Mouse (Mus musculus): ENCODE measurements around the gene Rpp30.

The Rpp30 gene

GRCm38 (mm10) chr19:36129213-36129612, 45.7 kb downstream of the Rpp30 start:
- peak; percentile 40 for DNase-seq

GRCm38 (mm10) chr19:36129643-36130042, 46.1 kb downstream of the Rpp30 start:
- DNase-seq = no peak

- DNase-seq = no peak
Observed at GRCm38 (mm10) chr19:36130181-36130580, 46.7 kb downstream of the Rpp30 start.

GRCm38 (mm10) chr19:36131990-36132389, 48.5 kb downstream of the Rpp30 start:
- DNase-seq = no peak

- DNase-seq = no peak
Observed at GRCm38 (mm10) chr19:36133064-36133463, 49.5 kb downstream of the Rpp30 start.

- DNase-seq = no peak
Observed at GRCm38 (mm10) chr19:36133731-36134130, 50.2 kb downstream of the Rpp30 start.

GRCm38 (mm10) chr19:36143571-36143970, 60.1 kb downstream of the Rpp30 start:
- DNase-seq = no peak

GRCm38 (mm10) chr19:36148578-36148977, 65.1 kb downstream of the Rpp30 start:
- no peak for DNase-seq

- DNase-seq = no peak
Observed at GRCm38 (mm10) chr19:36150241-36151007, 66.9 kb downstream of the Rpp30 start.
